Mouse (Mus musculus): ENCODE measurements around the gene Polr1d. TPM values are rescaled to one million over a fixed set of nuclear protein-coding genes. Genes with fewer than 3 reads are reported as not detected.

The Polr1d gene
- polyA plus RNA-seq, 1 experiment from 2014 or later = 97.6 TPM

DNA sequence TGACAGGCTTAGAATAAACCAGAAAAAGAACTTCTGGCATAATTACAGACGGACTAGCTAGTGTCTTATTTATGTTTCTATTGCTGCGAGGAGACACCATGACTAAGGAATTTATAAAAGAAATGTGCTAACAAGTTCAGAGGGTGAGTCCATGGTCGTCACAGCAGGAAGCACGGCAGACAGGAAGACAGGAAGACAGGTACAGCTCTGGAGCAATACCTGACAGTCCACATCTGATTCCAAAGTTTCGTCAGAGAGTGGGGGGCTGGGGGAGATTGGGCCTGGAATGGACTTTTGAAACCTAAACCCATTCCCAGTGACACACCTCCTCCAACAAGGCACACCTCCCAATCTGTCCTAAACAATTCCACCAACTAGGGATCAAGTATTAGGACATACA lies 9.9 kb upstream of the Polr1d start:
- ATAC-seq (ENCODE audit: insufficient number of reproducible peaks, insufficient read depth, low FRiP score, low read depth) = no peak
- Histone ChIP-seq H3K9me3 (ENCODE audit: control insufficient read depth, low read length) (no peaks in the 10 kb centered on the region), H3K36me3 (ENCODE audit: control insufficient read depth, insufficient read depth, low read length) (no peaks in the 10 kb centered on the region), H3K27ac (replicated peaks in 1 of 2; ENCODE audit: control insufficient read depth in 1 of 2, insufficient read depth in 1 of 2, low read depth in 2 of 2, low read length in 2 of 2) (no peak overlapping the region), H3K4me3 (ENCODE audit: control insufficient read depth in 1 of 2, insufficient read depth in 1 of 2, low read depth in 1 of 2, low read length in 2 of 2) (no peak overlapping the region), H3K9ac (ENCODE audit: low read length) (no peak overlapping the region), H3K27me3 (ENCODE audit: control insufficient read depth, insufficient read depth, low read length) (no peaks in the 10 kb centered on the region), H3K4me2 (ENCODE audit: low read length) (no peak overlapping the region), H3K4me1 (ENCODE audit: control insufficient read depth in 2 of 2, insufficient read depth in 2 of 2, low read length in 2 of 2) (peaks cover 22 to 52% of the 10 kb centered on the region in 2 experiments)
- WGBS = 71% methylated on average over 5 of the region's 5 CpGs

DNA sequence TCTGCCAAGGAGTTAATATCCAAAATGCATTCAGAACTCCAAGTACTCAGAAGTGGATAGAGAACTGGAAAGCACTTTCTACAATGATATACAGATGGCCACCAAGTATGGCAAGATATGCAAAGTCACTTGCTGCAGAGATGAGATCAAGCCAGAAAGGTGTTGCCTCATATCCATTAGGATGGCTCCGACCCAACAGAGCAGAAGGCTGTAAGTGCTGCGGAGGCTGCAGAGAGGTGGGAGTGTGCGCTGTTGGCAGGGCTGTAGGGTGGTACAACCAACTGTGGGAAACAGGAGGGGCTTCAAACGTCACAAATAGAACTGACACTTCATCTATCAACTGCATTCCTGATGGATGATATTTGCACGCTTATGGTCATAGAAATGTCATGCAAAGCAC lies 8.0 kb upstream of the Polr1d start:
- H3K27me3 ChIP-seq (ENCODE audit: control insufficient read depth, insufficient read depth, low read length) = no peaks in the 10 kb centered on the region
- no peak overlapping the region for H3K9ac ChIP-seq (ENCODE audit: low read length)
- H3K4me1 ChIP-seq (ENCODE audit: control insufficient read depth in 2 of 2, insufficient read depth in 2 of 2, low read length in 2 of 2) = peaks cover 23 to 54% of the 10 kb centered on the region in 2 experiments
- H3K4me2 ChIP-seq (ENCODE audit: low read length) = no peak overlapping the region
- no peaks in the 10 kb centered on the region for H3K36me3 ChIP-seq (ENCODE audit: control insufficient read depth, insufficient read depth, low read length)
- no peaks in the 10 kb centered on the region for H3K9me3 ChIP-seq (ENCODE audit: control insufficient read depth, low read length)
- no peak for ATAC-seq (ENCODE audit: insufficient number of reproducible peaks, insufficient read depth, low FRiP score, low read depth)
- no peak overlapping the region for H3K4me3 ChIP-seq (ENCODE audit: control insufficient read depth in 1 of 2, insufficient read depth in 1 of 2, low read depth in 1 of 2, low read length in 2 of 2)
- 0 out of 4 replicates have a peak overlapping the region, but pooled peaks of 1 of the 2 experiments have one; percentile 6 for H3K27ac ChIP-seq (replicated peaks in 1 of 2; ENCODE audit: control insufficient read depth in 1 of 2, insufficient read depth in 1 of 2, low read depth in 2 of 2, low read length in 2 of 2)
- 43% methylated on average over 5 of the region's 5 CpGs for WGBS

DNA sequence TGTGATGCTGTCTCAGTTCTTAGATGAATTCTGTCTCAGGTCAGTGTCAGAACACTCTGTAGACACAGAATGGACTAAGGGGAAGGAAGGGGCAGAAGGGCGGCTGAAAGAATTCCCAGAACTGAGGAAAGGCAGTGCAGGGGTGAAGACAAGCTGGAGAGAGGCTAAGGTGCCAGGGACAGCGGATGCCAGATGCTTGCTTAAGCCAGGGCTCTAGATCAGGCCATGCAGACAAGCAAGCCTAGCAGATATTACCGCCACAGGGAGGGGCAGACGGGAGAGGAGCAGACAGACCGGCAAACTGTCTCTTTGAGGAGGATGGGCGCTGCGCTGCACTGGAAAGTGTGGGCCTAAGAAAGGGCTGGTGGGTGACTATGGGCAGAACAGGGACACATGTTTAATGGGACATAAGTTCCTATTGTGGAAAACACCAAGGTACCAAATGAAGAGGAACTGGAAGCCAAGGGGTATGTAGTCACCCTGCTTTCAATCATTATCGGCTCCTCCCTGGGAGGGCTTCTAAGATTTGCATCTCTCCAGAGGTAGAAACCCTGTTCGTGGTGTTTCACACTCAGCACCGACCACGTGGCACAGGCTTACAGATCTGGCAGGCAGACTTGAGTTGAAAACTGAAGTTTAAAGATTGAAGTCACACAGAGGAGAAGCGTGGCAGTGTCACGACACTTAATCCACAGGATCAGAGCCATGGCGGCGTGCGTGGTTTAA lies 5.9 kb upstream of the Polr1d start:
- WGBS = 55% methylated on average over 16 of the region's 16 CpGs
- ATAC-seq (ENCODE audit: insufficient number of reproducible peaks, insufficient read depth, low FRiP score, low read depth) = no peak
- Histone ChIP-seq H3K36me3 (ENCODE audit: control insufficient read depth, insufficient read depth, low read length) (no peaks in the 10 kb centered on the region), H3K27me3 (ENCODE audit: control insufficient read depth, insufficient read depth, low read length) (no peaks in the 10 kb centered on the region), H3K27ac (replicated peaks in 1 of 2; ENCODE audit: control insufficient read depth in 1 of 2, insufficient read depth in 1 of 2, low read depth in 2 of 2, low read length in 2 of 2) (peak overlapping the region; percentile 15 to 69), H3K4me1 (ENCODE audit: control insufficient read depth in 2 of 2, insufficient read depth in 2 of 2, low read length in 2 of 2) (peaks cover 27 to 66% of the 10 kb centered on the region in 2 experiments), H3K4me2 (ENCODE audit: low read length) (peak overlapping the region; percentile 16; the same call in 1 of the 2 replicates), H3K4me3 (ENCODE audit: control insufficient read depth in 1 of 2, insufficient read depth in 1 of 2, low read depth in 1 of 2, low read length in 2 of 2) (no peak overlapping the region), H3K9ac (ENCODE audit: low read length) (0 out of 2 replicates have a peak overlapping the region, but pooled peaks have one; percentile 8), H3K9me3 (ENCODE audit: control insufficient read depth, low read length) (no peaks in the 10 kb centered on the region)

DNA sequence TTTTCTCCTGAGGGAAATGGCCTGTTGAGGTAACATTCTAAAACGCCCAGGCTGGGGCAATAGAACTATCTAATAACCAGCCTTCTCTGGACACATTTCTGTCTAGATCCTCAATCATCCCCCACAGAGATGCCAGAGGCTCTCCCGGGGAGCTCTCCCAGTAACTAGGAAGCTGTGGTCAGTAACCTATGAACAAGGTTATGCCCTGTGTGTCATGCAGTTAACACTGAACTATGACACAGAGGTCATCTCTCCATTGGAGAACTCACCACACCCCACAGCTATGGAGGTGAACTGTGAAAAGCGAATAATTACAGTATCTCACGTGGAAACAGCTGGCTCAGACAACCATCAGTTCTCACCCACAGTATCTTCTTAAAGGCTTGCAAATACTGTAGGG lies 5.0 kb upstream of the Polr1d start:
- ATAC-seq (ENCODE audit: insufficient number of reproducible peaks, insufficient read depth, low FRiP score, low read depth) = no peak
- H3K9me3 ChIP-seq (ENCODE audit: control insufficient read depth, low read length) = no peaks in the 10 kb centered on the region
- WGBS = 46% methylated on average over 4 of the region's 4 CpGs

DNA sequence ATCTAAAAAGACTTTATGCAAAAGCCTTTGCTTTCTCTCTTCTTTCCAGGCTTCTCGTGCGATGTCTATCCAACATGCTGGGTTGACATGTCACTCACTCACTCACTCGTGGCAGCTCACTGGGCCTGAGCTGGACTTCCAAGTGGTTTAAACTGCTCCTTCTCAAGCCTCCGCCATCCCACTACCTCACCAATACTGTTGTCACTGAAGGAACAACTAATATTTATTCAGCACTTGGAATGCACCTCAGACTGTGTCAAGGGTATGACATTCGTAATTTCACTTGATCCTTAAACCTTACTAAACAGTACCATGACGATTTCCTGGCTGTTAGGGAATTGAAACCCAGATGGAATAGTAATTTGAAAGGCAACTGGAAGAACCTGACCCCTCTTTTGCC lies 3.0 kb upstream of the Polr1d start:
- no peak overlapping the region for H3K27ac ChIP-seq (replicated peaks in 1 of 2; ENCODE audit: control insufficient read depth in 1 of 2, insufficient read depth in 1 of 2, low read depth in 2 of 2, low read length in 2 of 2)
- no peak for ATAC-seq (ENCODE audit: insufficient number of reproducible peaks, insufficient read depth, low FRiP score, low read depth)
- H3K4me3 ChIP-seq (ENCODE audit: control insufficient read depth in 1 of 2, insufficient read depth in 1 of 2, low read depth in 1 of 2, low read length in 2 of 2) = no peak overlapping the region
- H3K4me2 ChIP-seq (ENCODE audit: low read length) = no peak overlapping the region
- peaks cover 2% of the 10 kb centered on the region for H3K36me3 ChIP-seq (ENCODE audit: control insufficient read depth, insufficient read depth, low read length)
- peaks cover 28 to 69% of the 10 kb centered on the region in 2 experiments for H3K4me1 ChIP-seq (ENCODE audit: control insufficient read depth in 2 of 2, insufficient read depth in 2 of 2, low read length in 2 of 2)
- no peak overlapping the region for H3K9ac ChIP-seq (ENCODE audit: low read length)
- no peaks in the 10 kb centered on the region for H3K9me3 ChIP-seq (ENCODE audit: control insufficient read depth, low read length)
- H3K27me3 ChIP-seq (ENCODE audit: control insufficient read depth, insufficient read depth, low read length) = no peaks in the 10 kb centered on the region
- WGBS = 84% methylated on average over 6 of the region's 6 CpGs

More for the DNA sequence above, 5.0 kb upstream of the Polr1d start:
- Histone ChIP-seq H3K4me1 (ENCODE audit: control insufficient read depth in 2 of 2, insufficient read depth in 2 of 2, low read length in 2 of 2) (peaks cover 27 to 66% of the 10 kb centered on the region in 2 experiments), H3K4me3 (ENCODE audit: control insufficient read depth in 1 of 2, insufficient read depth in 1 of 2, low read depth in 1 of 2, low read length in 2 of 2) (no peak overlapping the region), H3K9ac (ENCODE audit: low read length) (no peak overlapping the region), H3K4me2 (ENCODE audit: low read length) (no peak overlapping the region), H3K27me3 (ENCODE audit: control insufficient read depth, insufficient read depth, low read length) (no peaks in the 10 kb centered on the region), H3K36me3 (ENCODE audit: control insufficient read depth, insufficient read depth, low read length) (no peaks in the 10 kb centered on the region), H3K27ac (replicated peaks in 1 of 2; ENCODE audit: control insufficient read depth in 1 of 2, insufficient read depth in 1 of 2, low read depth in 2 of 2, low read length in 2 of 2) (no peak overlapping the region; a peak in 1 of 4 replicates)

DNA sequence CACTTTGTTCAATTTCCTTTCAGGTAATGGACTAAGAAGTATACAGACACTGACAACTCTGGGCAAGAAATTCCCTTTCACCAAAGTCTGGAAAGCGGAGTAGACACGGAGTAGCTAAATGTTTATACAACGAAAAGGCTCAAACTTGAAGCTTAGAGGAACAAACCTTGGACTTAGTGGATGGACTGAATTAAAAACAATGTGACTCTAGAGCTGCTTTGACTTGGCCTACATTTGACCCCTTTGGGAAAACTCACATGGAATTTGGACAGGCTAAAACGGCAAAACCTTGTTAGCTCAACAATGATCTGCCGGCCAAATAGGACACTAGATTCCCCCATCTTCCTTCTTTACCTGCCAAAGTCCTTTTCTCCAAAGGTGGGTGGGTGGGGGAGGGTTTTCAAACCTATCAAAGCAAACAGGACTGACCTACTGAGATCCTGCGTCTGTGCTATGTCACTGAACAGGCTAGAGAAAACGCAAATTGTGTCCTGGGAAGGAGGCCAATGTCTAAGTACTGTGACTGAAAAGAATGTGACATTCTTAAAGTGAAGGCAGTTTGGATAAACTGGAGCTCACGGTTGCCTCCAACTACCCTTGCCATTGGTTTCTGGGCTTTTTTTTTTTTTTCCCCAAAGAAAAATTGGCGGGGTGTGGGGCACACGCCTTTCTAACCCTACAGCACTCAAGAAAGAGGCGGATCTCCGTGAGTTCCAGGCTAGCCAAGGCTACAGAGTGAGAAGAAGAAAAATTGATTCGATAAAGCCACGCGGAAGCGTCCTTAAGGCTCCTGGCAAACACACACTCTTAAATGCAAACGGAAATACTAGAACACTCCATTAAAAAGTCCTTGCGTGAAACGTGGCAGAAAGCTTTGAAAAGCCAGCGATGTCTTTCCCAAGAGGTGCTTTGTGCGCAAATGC lies 1.5 kb upstream of the Polr1d start:
- Histone ChIP-seq H3K4me1 (ENCODE audit: control insufficient read depth in 2 of 2, insufficient read depth in 2 of 2, low read length in 2 of 2) (peaks cover 20 to 54% of the 10 kb centered on the region in 2 experiments), H3K27me3 (ENCODE audit: control insufficient read depth, insufficient read depth, low read length) (no peaks in the 10 kb centered on the region), H3K4me2 (ENCODE audit: low read length) (peak overlapping the region; percentile 97), H3K27ac (replicated peaks in 1 of 2; ENCODE audit: control insufficient read depth in 1 of 2, insufficient read depth in 1 of 2, low read depth in 2 of 2, low read length in 2 of 2) (peak overlapping the region; percentile 85 to 95), H3K9me3 (ENCODE audit: control insufficient read depth, low read length) (no peaks in the 10 kb centered on the region), H3K36me3 (ENCODE audit: control insufficient read depth, insufficient read depth, low read length) (peaks cover 17% of the 10 kb centered on the region), H3K9ac (ENCODE audit: low read length) (peak overlapping the region; percentile 88), H3K4me3 (ENCODE audit: control insufficient read depth in 1 of 2, insufficient read depth in 1 of 2, low read depth in 1 of 2, low read length in 2 of 2) (peak overlapping the region; percentile 82 to 83)
- 11% methylated on average over 21 of the region's 21 CpGs for WGBS
- ATAC-seq (ENCODE audit: insufficient number of reproducible peaks, insufficient read depth, low FRiP score, low read depth) = no peak

DNA sequence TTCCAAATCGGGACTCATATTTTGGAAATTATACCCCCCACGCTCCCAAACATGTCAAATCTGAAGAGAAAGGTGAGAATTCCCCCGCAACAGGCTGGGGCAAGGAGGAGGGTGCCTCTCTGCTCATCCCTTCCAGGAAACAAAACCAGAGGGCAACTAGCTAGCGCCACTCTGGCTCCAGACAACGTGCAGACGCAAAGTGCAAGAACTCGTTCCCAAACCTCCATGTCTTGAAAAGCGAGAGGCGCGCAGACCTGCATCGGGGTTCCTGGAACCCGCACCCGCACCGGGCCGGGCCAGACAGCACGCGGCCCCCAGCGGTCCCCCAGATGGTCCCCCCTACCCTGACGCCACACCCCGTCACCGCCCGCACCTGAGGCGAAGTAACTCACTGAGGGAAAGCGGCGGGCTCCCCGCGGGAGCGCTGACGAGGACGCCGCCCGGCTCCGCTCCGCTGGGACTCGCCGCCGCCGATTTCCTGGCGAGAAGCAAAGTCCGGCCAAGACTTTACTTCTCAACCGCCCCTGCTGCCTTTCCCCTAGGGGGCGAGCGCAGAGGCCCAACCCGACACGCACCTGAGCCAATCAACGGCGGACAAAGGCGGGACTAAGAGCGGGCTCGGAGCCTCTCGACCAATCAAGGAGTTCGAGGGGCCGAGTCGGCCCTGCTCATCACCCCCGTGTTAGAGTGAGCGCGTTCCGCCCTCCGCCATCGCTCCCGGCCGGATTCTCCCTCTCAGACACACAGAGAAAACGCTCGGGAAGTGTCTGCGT lies 638 bp upstream of the Polr1d start, which contains the start of gene Lnx2:
Gene Lnx2, minus strand, starts transcription at position 561 of the 773 bp plus-strand sequence.
- peak; percentile 98 for ATAC-seq (ENCODE audit: insufficient number of reproducible peaks, insufficient read depth, low FRiP score, low read depth)
- peak within 1 kb of the TSS; percentile 85 to 95 for H3K27ac ChIP-seq (replicated peaks in 1 of 2; ENCODE audit: control insufficient read depth in 1 of 2, insufficient read depth in 1 of 2, low read depth in 2 of 2, low read length in 2 of 2)
- no peaks in the 10 kb centered on the region for H3K9me3 ChIP-seq (ENCODE audit: control insufficient read depth, low read length)
- H3K4me3 ChIP-seq (ENCODE audit: control insufficient read depth in 1 of 2, insufficient read depth in 1 of 2, low read depth in 1 of 2, low read length in 2 of 2) = peak within 1 kb of the TSS; percentile 82 to 83
- peak within 1 kb of the TSS; percentile 88 for H3K9ac ChIP-seq (ENCODE audit: low read length)
- H3K4me2 ChIP-seq (ENCODE audit: low read length) = peak within 1 kb of the TSS; percentile 97
- H3K4me1 ChIP-seq (ENCODE audit: control insufficient read depth in 2 of 2, insufficient read depth in 2 of 2, low read length in 2 of 2) = peaks cover 14 to 47% of the 10 kb centered on the region in 2 experiments
- no peaks in the 10 kb centered on the region for H3K27me3 ChIP-seq (ENCODE audit: control insufficient read depth, insufficient read depth, low read length)
- under 1% methylated on average over 65 of the region's 65 CpGs for WGBS
- peaks cover 20% of the 10 kb centered on the region for H3K36me3 ChIP-seq (ENCODE audit: control insufficient read depth, insufficient read depth, low read length)

Measured in heart, embryonic 14.5 days (tissue).